Mouse (Mus musculus) spleen, postnatal 14 days (tissue): ENCODE results near the gene Msn.

Experiments
- DNase-seq, 2 experiments: peaks; one replicate each; pipeline ENCODE4 v3.0.0; 2021 to 2022; ENCODE audit warnings: low spot score in 2 of 2

The Msn gene

GRCm38 (mm10) chrX:96095509-96096499, at the start of gene Msn:
Gene Msn, plus strand, starts transcription at chrX:96096042.
- DNase-seq = peak; percentile 59 to 65

GRCm38 (mm10) chrX:96052798-96053197, 43.0 kb upstream of the Msn start:
- no peak for DNase-seq

GRCm38 (mm10) chrX:96077747-96078146, 18.1 kb upstream of the Msn start:
- DNase-seq = no peak

GRCm38 (mm10) chrX:96086259-96086658, 9.6 kb upstream of the Msn start:
- no peak for DNase-seq

GRCm38 (mm10) chrX:96096513-96097210, 820 bp downstream of the Msn start:
- peak; percentile 11 to 19 for DNase-seq

DNA sequence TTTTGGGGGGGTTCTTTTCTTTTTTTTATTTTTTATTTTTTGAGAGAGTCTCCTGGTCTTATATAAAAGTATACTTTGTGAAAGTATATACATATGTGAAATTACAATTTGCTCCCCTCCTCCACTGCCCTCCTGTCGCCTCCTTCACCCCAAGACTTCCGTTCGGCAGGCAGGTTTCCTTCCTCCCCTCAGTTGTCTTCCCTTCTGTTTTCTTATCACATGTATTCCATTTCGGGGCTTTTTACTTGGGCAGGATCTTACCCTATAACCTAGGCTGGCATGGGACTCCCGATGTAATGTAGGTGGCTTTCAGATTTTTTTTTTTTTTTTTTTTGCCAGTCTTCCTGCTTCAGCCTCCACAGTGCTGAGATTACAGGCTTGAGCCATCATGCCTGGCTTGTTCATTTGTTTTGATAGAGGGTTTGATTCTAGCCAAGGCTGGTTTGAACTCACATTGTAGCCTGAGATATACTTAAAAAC, 1.7 kb downstream of the Msn start:
- no peak for DNase-seq

GRCm38 (mm10) chrX:96099003-96099402, 3.2 kb downstream of the Msn start:
- DNase-seq = no peak

DNA sequence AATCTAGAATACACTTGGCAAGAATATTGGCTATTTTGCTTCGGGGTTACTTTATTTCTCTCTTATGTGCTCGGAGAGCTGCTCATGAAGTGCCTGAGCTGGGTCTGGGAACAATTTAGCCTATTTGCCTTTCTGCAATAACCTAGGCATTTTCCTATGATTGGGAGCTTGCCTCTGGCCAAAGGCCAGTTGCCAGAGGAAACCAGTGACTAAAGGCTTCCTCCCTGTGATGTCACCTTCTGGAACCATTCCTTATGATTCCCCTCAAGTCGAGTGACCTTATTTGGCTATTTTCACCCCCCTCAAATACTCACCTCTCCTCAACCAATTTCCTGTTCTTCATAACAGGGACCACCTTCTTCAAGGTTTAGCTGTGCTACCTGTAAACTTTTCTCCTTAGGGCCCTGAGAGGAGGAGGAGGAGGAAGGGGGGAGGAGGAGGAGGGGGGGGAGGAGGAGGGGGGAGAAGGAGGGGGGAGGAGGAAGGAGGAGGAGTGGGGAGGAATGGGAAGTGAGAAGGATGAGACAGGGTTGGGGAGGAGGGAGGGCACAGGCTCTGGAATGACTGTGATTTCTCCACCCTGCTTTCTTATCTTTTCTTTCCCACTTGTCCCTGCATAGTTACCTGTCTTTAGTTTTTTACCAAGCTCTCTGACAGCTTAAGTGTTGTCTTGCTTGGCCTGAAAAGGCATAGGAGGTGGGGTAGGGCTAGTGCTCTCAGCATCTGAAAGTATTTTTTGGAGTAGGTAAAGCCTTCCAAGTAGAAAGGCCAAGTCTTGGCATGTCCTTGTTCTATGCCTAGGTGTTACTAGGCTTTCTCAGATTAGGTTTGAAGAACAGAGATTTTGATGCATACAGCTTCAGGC, 11.8 kb downstream of the Msn start:
- no peak for DNase-seq

- DNase-seq = no peak
Observed at GRCm38 (mm10) chrX:96113106-96113634, 17.3 kb downstream of the Msn start.

- DNase-seq = no peak
Observed at GRCm38 (mm10) chrX:96115501-96115900, 19.7 kb downstream of the Msn start.

- DNase-seq = no peak
Observed at GRCm38 (mm10) chrX:96117366-96117765, 21.5 kb downstream of the Msn start.

DNA sequence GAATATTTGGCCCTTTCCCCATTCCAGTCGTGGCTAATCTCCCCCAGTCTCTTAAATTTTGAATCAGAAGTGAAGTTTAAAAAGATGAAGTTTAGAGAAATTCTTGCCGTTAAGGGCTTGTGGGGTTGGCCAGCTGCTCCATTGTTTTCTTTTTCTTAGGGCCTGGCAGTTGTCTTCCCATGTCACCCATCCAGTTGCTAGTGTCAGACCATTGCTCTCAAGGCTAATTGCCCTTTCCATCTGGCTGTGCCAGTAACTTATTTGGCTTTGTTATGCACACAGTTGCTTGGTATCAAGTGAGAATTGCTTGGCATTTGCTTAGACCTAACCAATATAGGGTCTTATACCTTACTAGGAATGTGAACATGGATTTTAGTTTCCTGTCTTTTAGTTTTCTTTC, 24.2 kb downstream of the Msn start:
- no peak for DNase-seq

GRCm38 (mm10) chrX:96121912-96122311, 26.1 kb downstream of the Msn start:
- no peak for DNase-seq

DNA sequence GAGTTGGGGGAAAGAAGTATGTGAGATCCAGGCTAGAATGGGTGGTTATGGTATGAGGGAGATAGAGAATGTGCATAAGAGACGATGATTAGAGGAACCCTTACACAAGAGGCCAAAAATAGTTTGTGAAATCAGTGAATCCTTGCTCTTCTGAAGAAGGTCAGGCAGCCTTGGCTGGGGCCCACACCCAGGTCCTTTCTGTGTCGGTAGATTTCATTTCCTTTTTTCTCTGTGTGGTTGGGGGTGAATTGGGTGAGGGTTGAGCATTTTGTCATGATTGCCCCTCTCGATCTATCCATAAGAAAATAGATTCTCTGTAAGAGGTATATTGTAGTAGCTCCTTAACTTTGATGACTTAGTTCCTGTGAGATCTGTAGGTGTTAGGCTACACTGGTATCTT, 31.0 kb downstream of the Msn start:
- DNase-seq = no peak

- DNase-seq = peak in 1 of 2 experiments; percentile 27
Observed at GRCm38 (mm10) chrX:96130139-96130538, 34.3 kb downstream of the Msn start.

- peak; percentile 8 to 20 for DNase-seq
Observed at GRCm38 (mm10) chrX:96130663-96131062, 34.8 kb downstream of the Msn start.

DNA sequence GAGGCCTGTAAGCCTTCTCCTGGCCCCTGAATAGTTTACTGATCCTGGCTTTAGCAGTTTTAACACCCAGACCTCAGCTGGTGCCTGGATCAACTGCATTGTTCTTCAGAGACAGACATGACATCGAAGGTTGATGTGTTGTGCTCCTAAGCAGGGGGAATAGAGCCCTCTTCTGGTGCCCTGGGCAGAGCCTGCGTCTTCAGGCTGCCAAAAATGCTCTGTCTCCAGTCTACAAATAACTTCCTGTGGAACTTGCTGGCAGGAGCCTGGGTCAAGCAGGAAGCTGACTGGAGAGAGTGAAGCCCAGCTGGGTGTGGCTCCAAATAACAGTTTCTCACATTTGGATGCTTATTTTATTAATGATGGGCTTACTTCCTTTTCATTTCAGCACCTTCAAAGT, 37.4 kb downstream of the Msn start:
- DNase-seq = peak in 1 of 2 experiments; percentile 4

- DNase-seq = no peak
Observed at GRCm38 (mm10) chrX:96134243-96134661, 38.4 kb downstream of the Msn start.

DNA sequence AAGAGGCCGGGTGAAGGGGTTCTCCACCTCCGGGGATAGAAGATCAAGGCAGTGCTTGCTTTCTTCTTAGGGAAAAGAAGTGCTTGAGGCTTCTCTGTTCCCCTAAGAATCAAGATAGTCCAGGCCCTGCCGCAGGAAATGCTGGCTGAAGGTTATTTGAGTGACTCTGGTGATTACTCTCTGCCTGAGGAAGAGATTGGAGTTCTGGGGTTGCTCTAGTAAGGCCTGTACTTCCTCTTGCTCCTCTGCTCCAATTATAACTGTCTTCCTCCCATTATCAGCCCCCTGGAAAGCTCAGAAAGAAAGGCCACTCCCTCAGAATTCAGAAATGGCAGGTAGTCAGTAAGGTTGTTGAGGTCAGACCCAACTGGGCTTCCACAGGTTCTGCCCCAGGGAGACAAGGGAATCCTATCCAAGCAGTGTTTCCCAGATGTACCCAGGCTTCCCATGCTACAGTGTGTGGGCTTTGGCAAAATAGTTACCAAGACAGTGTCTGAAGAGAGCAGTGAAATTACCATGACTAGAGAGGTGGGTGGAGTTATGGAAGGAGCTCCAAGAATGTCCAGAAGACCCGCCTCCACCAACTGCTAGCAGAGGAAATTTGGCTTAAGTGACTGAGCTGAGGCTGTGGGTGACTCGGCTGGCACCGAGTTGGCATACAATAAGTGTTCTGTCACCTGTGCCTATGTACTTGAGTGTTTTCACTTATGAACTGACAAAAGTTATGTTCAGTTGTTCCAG, 39.2 kb downstream of the Msn start:
- no peak for DNase-seq

GRCm38 (mm10) chrX:96135581-96135980, 39.7 kb downstream of the Msn start:
- no peak for DNase-seq

- no peak for DNase-seq
Observed at GRCm38 (mm10) chrX:96139262-96139661, 43.4 kb downstream of the Msn start.
